7 mouse cellular contexts compared by ENCODE assay signal in genomic region chr3:85571276-85571675, GRCm38 (mm10). TPM values are rescaled to one million over a fixed set of nuclear protein-coding genes. Genes with fewer than 3 reads are reported as not detected.
A peak's percentile ranks its signal among the peaks of the same experiment; 100 is the strongest.
DNase-seq lines count a peak whose midpoint lies in the region; ATAC-seq and TF ChIP-seq lines count a peak whose summit lies in the region.

No protein-coding gene starts in this region.

- CTCF ChIA-PET in Patski (lab: Charles Lee): interaction anchor here (0.7 to 2.3 kb wide), 17 partner anchors 11 to 656 kb away, joined by 3 to 20 read pairs (median 4); no protein-coding TSS in a partner anchor

- no peak overlapping the region for H3K4me3 ChIP-seq in neural tube, embryonic 15.5 days (replicated peaks)
- H3K4me3 ChIP-seq in left cerebral cortex, adult 2 months: no peak overlapping the region

- no peak overlapping the region for H3K27ac ChIP-seq in neural tube, embryonic 15.5 days (replicated peaks)
- H3K27ac ChIP-seq in left cerebral cortex, adult 2 months: peak overlapping the region; percentile 77

- peak; percentile 34 for DNase-seq in neural tube, embryonic 10.5 days (ENCODE audit: extremely low spot score, low spot score)
- DNase-seq in Patski (ENCODE audit: low read depth, low spot score): peak; percentile 66
- DNase-seq in cerebellum, postnatal 10 days: peak; percentile 82 to 91
- peak; percentile 46 to 76 for DNase-seq in heart, adult 9 months (ENCODE audit: low spot score in 2 of 2)
- DNase-seq in left cerebral cortex, adult 2 months (ENCODE audit: extremely low spot score in 1 of 2, low spot score in 2 of 2): peak in 1 of 2 experiments; percentile 63
- DNase-seq in natural killer cell, adult 2 months (ENCODE audit: low spot score in 2 of 2): peak; percentile 10 to 16

- POLR2A ChIA-PET in Patski (lab: Charles Lee): no interaction called here

- in situ Hi-C loops in Patski (cut with MboI; ENCODE audit: low pct_unique_long_range_greater_than_20kb): loop anchor here (10.0 to 25.0 kb wide), 3 partner anchors 344 to 884 kb away; no protein-coding TSS in a partner anchor

- no peaks in the 10 kb centered on the region for H3K36me3 ChIP-seq in neural tube, embryonic 15.5 days

- H3K4me1 ChIP-seq in neural tube, embryonic 15.5 days: no peaks in the 10 kb centered on the region

- no peaks in the 10 kb centered on the region for H3K27me3 ChIP-seq in neural tube, embryonic 15.5 days (replicated peaks)
- H3K27me3 ChIP-seq in Patski: no peaks in the 10 kb centered on the region

- no peak for ATAC-seq in neural tube, embryonic 15.5 days (ENCODE audit: low FRiP score)
- no peak for ATAC-seq in Patski

- WGBS in neural tube, embryonic 15.5 days: 57% methylated on average over 2 of the region's 2 CpGs

- H3K4me2 ChIP-seq in neural tube, embryonic 15.5 days: no peak overlapping the region

- peak; percentile 95 for TF ChIP-seq CTCF in Patski (IDR thresholded peaks at IDR 0.05)
- TF ChIP-seq CTCF in left cerebral cortex, adult 2 months (IDR thresholded peaks at IDR 0.05): peak; percentile 90

- no peaks in the 10 kb centered on the region for H3K9me3 ChIP-seq in neural tube, embryonic 15.5 days (replicated peaks)

- no peak overlapping the region for H3K9ac ChIP-seq in neural tube, embryonic 15.5 days (replicated peaks)

- intact Hi-C loops in left cerebral cortex, adult 2 months (cut with DNase I): loop anchor here (1.0 to 5.0 kb wide), 11 partner anchors 91 to 989 kb away; partner anchors contain the start of genes Arfip1 and Rps3a1

RNA-seq across cellular contexts. Expression of gene Gatb, which starts 2.6 kb away (rescaled TPM):
- 20.9 TPM in 2 replicates for polyA plus RNA-seq in neural tube, embryonic 15.5 days (2015; fragmentation: Nextera tagmentation; extraction: Ambion mirVana)
- 33.4 TPM for polyA plus RNA-seq in Patski (2021)
- 10 to 100 TPM; 20.4 to 20.6 TPM for total RNA-seq in left cerebral cortex, adult 2 months (2021)
